Mouse (Mus musculus): ENCODE results near the gene Mup1. TPM values are rescaled to one million over a fixed set of nuclear protein-coding genes. Genes with fewer than 3 reads are reported as not detected.
"Not testable (repeated sequence)": the region's sequence is repeated elsewhere in the genome, so short reads cannot be mapped to it uniquely, and the experiment has no call there.

Gene Mup1
- polyA plus RNA-seq (2016; fragmentation: Nextera tagmentation; extraction: Ambion mirVana), result not detected in 2 replicates

GRCm38 (mm10) chr4:60501860-60502259 lies at the start of gene Mup1:
TSS of gene Mup1 (minus strand) at chr4:60501960.
- H3K27ac ChIP-seq; H3K27me3 ChIP-seq (replicated peaks); H3K4me1 ChIP-seq; H3K4me2 ChIP-seq; ATAC-seq; H3K36me3 ChIP-seq; H3K4me3 ChIP-seq; H3K9ac ChIP-seq; H3K9me3 ChIP-seq (replicated peaks): not testable (repeated sequence)
- 73% methylated on average over 2 of the region's 4 CpGs for WGBS (ENCODE audit: insufficient replicate concordance)

Other genes starting within 250 kb of the Mup1 start
- gene Mup9, start 80.0 kb downstream of the Mup1 start, polyA plus RNA-seq (2016; fragmentation: Nextera tagmentation; extraction: Ambion mirVana), result not detected in 2 replicates
- gene Mup10, start 80.2 kb upstream of the Mup1 start, polyA plus RNA-seq (2016; fragmentation: Nextera tagmentation; extraction: Ambion mirVana), result not detected in 2 replicates
- not detected in 2 replicates for gene Mup11, start 160.5 kb upstream of the Mup1 start, polyA plus RNA-seq (2016; fragmentation: Nextera tagmentation; extraction: Ambion mirVana)
- not detected in 2 replicates for gene Mup12, start 239.4 kb upstream of the Mup1 start, polyA plus RNA-seq (2016; fragmentation: Nextera tagmentation; extraction: Ambion mirVana)

Measured in liver, embryonic 12.5 days (tissue).